Mouse (Mus musculus) granulocyte monocyte progenitor cell, adult 5-6 weeks (primary cell): ENCODE measurements around the gene Crybg2. TPM values are rescaled to one million over a fixed set of nuclear protein-coding genes. Genes with fewer than 3 reads are reported as not detected.

Experiments used
- ATAC-seq: replicated peaks from 2 replicates; pipeline ENCODE4 v1.8.0; 2016; ENCODE audit warnings: mild to moderate bottlenecking, moderate TSS enrichment, inconsistent platforms; ENCODE audit not compliant: poor library complexity, severe bottlenecking
- total RNA-seq, 2 experiments: library from RNA; stranded (forward) in 1 of 2; stranded (reverse) in 1 of 2; fragments of 200-712, 200-1000 nt in 1 of 2; fragments of >200 nt in 1 of 2; fragmentation: Nextera tagmentation in 1 of 2; gene quantifications; 2 replicates each; pipeline ENCODE4 v1.2.3; 2014 to 2017

The Crybg2 gene
- total RNA-seq, 2 experiments from 2014 or later = 1.3 TPM; not detected in 1

GRCm38 (mm10) chr4:134136280-134136926 is 75.8 kb downstream of the Crybg2 start:
- ATAC-seq = no peak

DNA sequence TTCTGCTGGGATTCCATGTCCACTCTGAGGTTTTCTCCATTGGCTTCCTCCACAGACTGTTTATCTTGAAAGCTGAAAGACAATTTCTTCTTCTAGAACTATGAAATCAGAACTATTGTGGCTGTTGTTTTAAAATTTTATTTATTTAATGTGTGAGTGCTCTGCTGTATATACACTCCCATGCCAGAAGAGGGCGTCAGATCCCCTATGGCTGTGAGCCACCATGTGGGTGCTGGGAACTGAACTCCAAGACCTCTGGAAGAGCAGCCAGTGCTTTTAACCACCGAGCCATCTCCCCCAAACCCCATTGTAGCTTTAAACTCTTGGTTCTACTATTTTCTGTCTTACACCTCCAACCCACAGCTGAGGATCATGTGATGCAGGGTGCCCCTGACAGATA is 78.2 kb downstream of the Crybg2 start:
- ATAC-seq = no peak

Other genes starting within 250 kb of the Crybg2 start
- 172 and 174 TPM in 2 replicates for gene Rps6ka1, start 173.0 kb upstream of the Crybg2 start, total RNA-seq (2014; fragmentation: Nextera tagmentation)
- 148 and 151 TPM in 2 replicates for gene Rps6ka1, start 173.0 kb upstream of the Crybg2 start, total RNA-seq (2017)
- 1,589 and 1,765 TPM in 2 replicates for gene Hmgn2, start 92.2 kb upstream of the Crybg2 start, total RNA-seq (2014; fragmentation: Nextera tagmentation)
- 943 and 964 TPM in 2 replicates for gene Hmgn2, start 92.2 kb upstream of the Crybg2 start, total RNA-seq (2017)
- gene Dhdds, start 59.9 kb upstream of the Crybg2 start, total RNA-seq (2014; fragmentation: Nextera tagmentation) = 45.3 and 57.1 TPM in 2 replicates
- 22.8 and 24.8 TPM in 2 replicates for gene Dhdds, start 59.9 kb upstream of the Crybg2 start, total RNA-seq (2017)
- gene Lin28a, start 42.0 kb upstream of the Crybg2 start, total RNA-seq (2014; fragmentation: Nextera tagmentation) = 2.1 and 13.9 TPM in 2 replicates
- gene Lin28a, start 42.0 kb upstream of the Crybg2 start, total RNA-seq (2017) = 4.0 and 10.5 TPM in 2 replicates
- gene Zfp683, start 7.0 kb upstream of the Crybg2 start, total RNA-seq (2014; fragmentation: Nextera tagmentation) = not detected in 2 replicates
- gene Zfp683, start 7.0 kb upstream of the Crybg2 start, total RNA-seq (2017) = not detected in 2 replicates
- gene Cd52, start 34.3 kb downstream of the Crybg2 start, total RNA-seq (2014; fragmentation: Nextera tagmentation) = 240 and 247 TPM in 2 replicates
- 259 and 330 TPM in 2 replicates for gene Cd52, start 34.3 kb downstream of the Crybg2 start, total RNA-seq (2017)
- gene Ubxn11, start 41.8 kb downstream of the Crybg2 start, total RNA-seq (2014; fragmentation: Nextera tagmentation) = 14.4 and 30.2 TPM in 2 replicates
- gene Ubxn11, start 41.8 kb downstream of the Crybg2 start, total RNA-seq (2017) = 4.8 and 11.2 TPM in 2 replicates
- gene Sh3bgrl3, start 68.0 kb downstream of the Crybg2 start, total RNA-seq (2014; fragmentation: Nextera tagmentation) = 841 and 871 TPM in 2 replicates
- 333 and 394 TPM in 2 replicates for gene Sh3bgrl3, start 68.0 kb downstream of the Crybg2 start, total RNA-seq (2017)
- 20.8 and 28.9 TPM in 2 replicates for gene Cep85, start 126.3 kb downstream of the Crybg2 start, total RNA-seq (2014; fragmentation: Nextera tagmentation)
- 26.7 and 33.7 TPM in 2 replicates for gene Cep85, start 126.3 kb downstream of the Crybg2 start, total RNA-seq (2017)
- not detected in 2 replicates for gene Gm7534, start 142.2 kb downstream of the Crybg2 start, total RNA-seq (2014; fragmentation: Nextera tagmentation)
- gene Gm7534, start 142.2 kb downstream of the Crybg2 start, total RNA-seq (2017) = not detected in 2 replicates
- gene Catsper4, start 166.6 kb downstream of the Crybg2 start, total RNA-seq (2014; fragmentation: Nextera tagmentation) = not detected in 2 replicates
- not detected in 2 replicates for gene Catsper4, start 166.6 kb downstream of the Crybg2 start, total RNA-seq (2017)
- gene Cnksr1, start 177.6 kb downstream of the Crybg2 start, total RNA-seq (2014; fragmentation: Nextera tagmentation) = not detected in 2 replicates
- not detected in 2 replicates for gene Cnksr1, start 177.6 kb downstream of the Crybg2 start, total RNA-seq (2017)
- not detected in 2 replicates for gene E130218I03Rik, start 182.8 kb downstream of the Crybg2 start, total RNA-seq (2014; fragmentation: Nextera tagmentation)
- 0.21 and 0.22 TPM in 2 replicates for gene E130218I03Rik, start 182.8 kb downstream of the Crybg2 start, total RNA-seq (2017)
- 13.4 and 16.2 TPM in 2 replicates for gene Zfp593, start 184.8 kb downstream of the Crybg2 start, total RNA-seq (2014; fragmentation: Nextera tagmentation)
- gene Zfp593, start 184.8 kb downstream of the Crybg2 start, total RNA-seq (2017) = 9.4 and 18.7 TPM in 2 replicates
- gene Gm30191, start 186.1 kb downstream of the Crybg2 start, total RNA-seq (2014; fragmentation: Nextera tagmentation) = not detected in 2 replicates
- not detected in 2 replicates for gene Gm30191, start 186.1 kb downstream of the Crybg2 start, total RNA-seq (2017)
- not detected in 2 replicates for gene Grrp1, start 193.3 kb downstream of the Crybg2 start, total RNA-seq (2014; fragmentation: Nextera tagmentation)
- not detected in 2 replicates for gene Grrp1, start 193.3 kb downstream of the Crybg2 start, total RNA-seq (2017)
- gene Pdik1l, start 227.1 kb downstream of the Crybg2 start, total RNA-seq (2014; fragmentation: Nextera tagmentation) = 17.6 and 18.5 TPM in 2 replicates
- 35.4 and 41.7 TPM in 2 replicates for gene Pdik1l, start 227.1 kb downstream of the Crybg2 start, total RNA-seq (2017)